Mouse (Mus musculus): ENCODE measurements around the gene Serpinb11. TPM values are rescaled to one million over a fixed set of nuclear protein-coding genes. Genes with fewer than 3 reads are reported as not detected.

The Serpinb11 gene
- polyA plus RNA-seq (2015; fragmentation: Nextera tagmentation; extraction: Ambion mirVana) = not detected in 2 replicates

- no peaks in the 10 kb centered on the region for H3K36me3 ChIP-seq
- no peaks in the 10 kb centered on the region for H3K9me3 ChIP-seq
- H3K4me1 ChIP-seq (replicated peaks) = no peaks in the 10 kb centered on the region
- ATAC-seq (ENCODE audit: low FRiP score, low read depth) = no peak
- no peaks in the 10 kb centered on the region for H3K27me3 ChIP-seq
- H3K9ac ChIP-seq = no peak within 1 kb of the TSS
- H3K4me2 ChIP-seq = no peak within 1 kb of the TSS
- WGBS = 73% methylated on average over 1 of the region's 1 CpGs
- no peak within 1 kb of the TSS for H3K27ac ChIP-seq (replicated peaks)
- H3K4me3 ChIP-seq = no peak within 1 kb of the TSS
These were observed at the start of gene Serpinb11 for GRCm38 (mm10) chr1:107360898-107361297. TSS of gene Serpinb11 (plus strand) at chr1:107361198.

GRCm38 (mm10) chr1:107345979-107346378, 15.0 kb upstream of the Serpinb11 start:
- Histone ChIP-seq H3K9me3 (no peaks in the 10 kb centered on the region), H3K27me3 (no peaks in the 10 kb centered on the region), H3K4me2 (no peak overlapping the region), H3K27ac (replicated peaks) (no peak overlapping the region), H3K4me1 (replicated peaks) (no peaks in the 10 kb centered on the region), H3K36me3 (no peaks in the 10 kb centered on the region), H3K9ac (no peak overlapping the region), H3K4me3 (no peak overlapping the region)
- no peak for ATAC-seq (ENCODE audit: low FRiP score, low read depth)

GRCm38 (mm10) chr1:107346788-107347187, 14.2 kb upstream of the Serpinb11 start:
- no peaks in the 10 kb centered on the region for H3K9me3 ChIP-seq
- no peak overlapping the region for H3K27ac ChIP-seq (replicated peaks)
- no peak overlapping the region for H3K4me2 ChIP-seq
- no peaks in the 10 kb centered on the region for H3K36me3 ChIP-seq
- no peak overlapping the region for H3K9ac ChIP-seq
- WGBS = 86% methylated on average over 2 of the region's 2 CpGs
- no peaks in the 10 kb centered on the region for H3K4me1 ChIP-seq (replicated peaks)
- no peaks in the 10 kb centered on the region for H3K27me3 ChIP-seq
- no peak overlapping the region for H3K4me3 ChIP-seq
- no peak for ATAC-seq (ENCODE audit: low FRiP score, low read depth)

- no peaks in the 10 kb centered on the region for H3K4me1 ChIP-seq (replicated peaks)
- no peak overlapping the region for H3K9ac ChIP-seq
- no peak for ATAC-seq (ENCODE audit: low FRiP score, low read depth)
- H3K4me2 ChIP-seq = no peak overlapping the region
- H3K9me3 ChIP-seq = no peaks in the 10 kb centered on the region
- no peak overlapping the region for H3K4me3 ChIP-seq
- no peak overlapping the region for H3K27ac ChIP-seq (replicated peaks)
- no peaks in the 10 kb centered on the region for H3K36me3 ChIP-seq
- 56% methylated on average over 3 of the region's 3 CpGs for WGBS
- H3K27me3 ChIP-seq = no peaks in the 10 kb centered on the region
These were observed 10.6 kb upstream of the Serpinb11 start for GRCm38 (mm10) chr1:107350392-107350791.

GRCm38 (mm10) chr1:107351115-107351514, 9.9 kb upstream of the Serpinb11 start:
- Histone ChIP-seq H3K9ac (no peak overlapping the region), H3K4me1 (replicated peaks) (no peaks in the 10 kb centered on the region), H3K36me3 (no peaks in the 10 kb centered on the region), H3K4me2 (no peak overlapping the region), H3K9me3 (no peaks in the 10 kb centered on the region), H3K27me3 (no peaks in the 10 kb centered on the region), H3K4me3 (no peak overlapping the region), H3K27ac (replicated peaks) (no peak overlapping the region)
- ATAC-seq (ENCODE audit: low FRiP score, low read depth) = no peak
- WGBS = 86% methylated on average over 2 of the region's 2 CpGs

GRCm38 (mm10) chr1:107353046-107353445, 8.0 kb upstream of the Serpinb11 start:
- no peak for ATAC-seq (ENCODE audit: low FRiP score, low read depth)
- no peaks in the 10 kb centered on the region for H3K4me1 ChIP-seq (replicated peaks)
- no peak overlapping the region for H3K4me3 ChIP-seq

GRCm38 (mm10) chr1:107365973-107366372, 5.0 kb downstream of the Serpinb11 start:
- Histone ChIP-seq H3K4me3 (no peak overlapping the region), H3K36me3 (no peaks in the 10 kb centered on the region), H3K27me3 (no peaks in the 10 kb centered on the region), H3K9me3 (no peaks in the 10 kb centered on the region), H3K4me1 (replicated peaks) (no peaks in the 10 kb centered on the region), H3K27ac (replicated peaks) (no peak overlapping the region), H3K9ac (no peak overlapping the region), H3K4me2 (no peak overlapping the region)
- no peak for ATAC-seq (ENCODE audit: low FRiP score, low read depth)
- WGBS = 70% methylated on average over 7 of the region's 7 CpGs

More at GRCm38 (mm10) chr1:107353046-107353445, 8.0 kb upstream of the Serpinb11 start:
- H3K4me2 ChIP-seq = no peak overlapping the region
- H3K27me3 ChIP-seq = no peaks in the 10 kb centered on the region
- 42% methylated on average over 3 of the region's 3 CpGs for WGBS
- H3K9me3 ChIP-seq = no peaks in the 10 kb centered on the region
- no peaks in the 10 kb centered on the region for H3K36me3 ChIP-seq
- no peak overlapping the region for H3K9ac ChIP-seq
- H3K27ac ChIP-seq (replicated peaks) = no peak overlapping the region

- no peak for ATAC-seq (ENCODE audit: low FRiP score, low read depth)
- Histone ChIP-seq H3K4me2 (no peak overlapping the region), H3K36me3 (no peaks in the 10 kb centered on the region), H3K9me3 (no peaks in the 10 kb centered on the region), H3K4me1 (replicated peaks) (no peaks in the 10 kb centered on the region), H3K27me3 (no peaks in the 10 kb centered on the region), H3K27ac (replicated peaks) (no peak overlapping the region), H3K9ac (no peak overlapping the region), H3K4me3 (no peak overlapping the region)
- WGBS = 78% methylated on average over 2 of the region's 2 CpGs
These were observed 7.9 kb downstream of the Serpinb11 start for GRCm38 (mm10) chr1:107368944-107369343.

- Histone ChIP-seq H3K4me3 (no peak overlapping the region), H3K4me1 (replicated peaks) (no peaks in the 10 kb centered on the region), H3K9ac (no peak overlapping the region), H3K27me3 (no peaks in the 10 kb centered on the region), H3K4me2 (no peak overlapping the region), H3K27ac (replicated peaks) (no peak overlapping the region), H3K9me3 (no peaks in the 10 kb centered on the region), H3K36me3 (no peaks in the 10 kb centered on the region)
- WGBS = 79% methylated on average over 4 of the region's 4 CpGs
- ATAC-seq (ENCODE audit: low FRiP score, low read depth) = no peak
These were observed 16.0 kb downstream of the Serpinb11 start for GRCm38 (mm10) chr1:107376952-107377351.

GRCm38 (mm10) chr1:107378368-107378767, 17.4 kb downstream of the Serpinb11 start:
- Histone ChIP-seq H3K4me2 (no peak overlapping the region), H3K4me1 (replicated peaks) (no peaks in the 10 kb centered on the region), H3K27me3 (no peaks in the 10 kb centered on the region), H3K9ac (no peak overlapping the region), H3K36me3 (no peaks in the 10 kb centered on the region), H3K27ac (replicated peaks) (no peak overlapping the region), H3K9me3 (no peaks in the 10 kb centered on the region), H3K4me3 (no peak overlapping the region)
- ATAC-seq (ENCODE audit: low FRiP score, low read depth) = no peak

- Histone ChIP-seq H3K4me2 (no peak overlapping the region), H3K27ac (replicated peaks) (no peak overlapping the region), H3K27me3 (no peaks in the 10 kb centered on the region), H3K4me1 (replicated peaks) (no peaks in the 10 kb centered on the region), H3K9me3 (no peaks in the 10 kb centered on the region), H3K9ac (no peak overlapping the region), H3K4me3 (no peak overlapping the region), H3K36me3 (no peaks in the 10 kb centered on the region)
- ATAC-seq (ENCODE audit: low FRiP score, low read depth) = no peak
These were observed 20.5 kb downstream of the Serpinb11 start for GRCm38 (mm10) chr1:107381491-107381890.

GRCm38 (mm10) chr1:107382404-107382803, 21.4 kb downstream of the Serpinb11 start:
- Histone ChIP-seq H3K9ac (no peak overlapping the region), H3K27ac (replicated peaks) (no peak overlapping the region), H3K27me3 (no peaks in the 10 kb centered on the region), H3K36me3 (no peaks in the 10 kb centered on the region), H3K4me1 (replicated peaks) (no peaks in the 10 kb centered on the region), H3K4me3 (no peak overlapping the region), H3K9me3 (no peaks in the 10 kb centered on the region), H3K4me2 (no peak overlapping the region)
- ATAC-seq (ENCODE audit: low FRiP score, low read depth) = no peak
- 95% methylated on average over 1 of the region's 1 CpGs for WGBS

GRCm38 (mm10) chr1:107384532-107384931, 23.5 kb downstream of the Serpinb11 start:
- WGBS = 92% methylated on average over 9 of the region's 9 CpGs
- Histone ChIP-seq H3K27ac (replicated peaks) (no peak overlapping the region), H3K9me3 (no peaks in the 10 kb centered on the region), H3K4me2 (no peak overlapping the region), H3K36me3 (no peaks in the 10 kb centered on the region), H3K4me1 (replicated peaks) (no peaks in the 10 kb centered on the region), H3K27me3 (no peaks in the 10 kb centered on the region), H3K4me3 (no peak overlapping the region), H3K9ac (no peak overlapping the region)
- no peak for ATAC-seq (ENCODE audit: low FRiP score, low read depth)
